Mouse (Mus musculus) G1E (cell line): ENCODE measurements around the gene Ccdc144b.

Source experiments
- CTCF ChIP-seq: IDR thresholded peaks from 2 replicates; pipeline ENCODE4 v1.5.1; 2012; ENCODE audit warnings: low read depth, low read length, inconsistent platforms, mixed read lengths
- GATA1 ChIP-seq: IDR thresholded peaks from 2 replicates; pipeline ENCODE4 v1.6.1; 2012; ENCODE audit warnings: borderline replicate concordance, low read length, inconsistent platforms, mixed read lengths
- GATA2 ChIP-seq: IDR thresholded peaks from 2 replicates; pipeline ENCODE4 v1.6.1; 2012; ENCODE audit warnings: low read depth, low read length, inconsistent platforms, borderline replicate concordance
- POLR2AphosphoS5 ChIP-seq: IDR thresholded peaks from 2 replicates; pipeline ENCODE4 v1.6.1; 2012; ENCODE audit warnings: low read depth, low read length, inconsistent platforms; ENCODE audit not compliant: insufficient replicate concordance

- TF ChIP-seq CTCF: no peak
- TF ChIP-seq GATA2: no peak
- no peak for TF ChIP-seq GATA1
- TF ChIP-seq POLR2AphosphoS5: no peak
Measured at GRCm38 (mm10) chr3:35990715-35991114, 62.6 kb downstream of the Ccdc144b start.
